Comparison of ENCODE assay signal across 8 mouse cellular contexts in genomic region chr4:115047750-115048149, GRCm38 (mm10). TPM values are rescaled to one million over a fixed set of nuclear protein-coding genes. Genes with fewer than 3 reads are reported as not detected.
A peak's percentile ranks its signal among the peaks of the same experiment; 100 is the strongest.
DNase-seq lines count a peak whose midpoint lies in the region; ATAC-seq lines count a peak whose summit lies in the region.
"Had no signal": no experiment of that assay in that cellular context is flagged by ENCODE, and none has a peak within 500 bp of the region (broad histone marks: within the 10 kb centered on the region; RNA-seq: fewer than 3 reads in every experiment).

No protein-coding gene starts in this region.

- DNase-seq in A20 (ENCODE audit: low read depth, low spot score), result peak; percentile 70
- peak; percentile 47 for DNase-seq in brain, adult 2 months (ENCODE audit: low read depth, low spot score)
- DNase-seq in layer of hippocampus, postnatal 36 days, result peak; percentile 10 to 32
- peak; percentile 59 for DNase-seq in midbrain, embryonic 14.5 days
- peak; percentile 23 for DNase-seq in testis, postnatal 14 days (ENCODE audit: low spot score)

- peak overlapping the region; percentile 52; the same call in 1 of the 2 replicates for H3K9ac ChIP-seq in heart, embryonic 11.5 days (ENCODE audit: low read depth, low read length)
- no peak overlapping the region for H3K9ac ChIP-seq in midbrain, embryonic 14.5 days (replicated peaks; ENCODE audit: low read length)

- peak overlapping the region; percentile 62 for H3K27ac ChIP-seq in heart, embryonic 11.5 days (ENCODE audit: low read depth, low read length)
- H3K27ac ChIP-seq in midbrain, embryonic 14.5 days (replicated peaks; ENCODE audit: low read depth, low read length), result no peak overlapping the region

- no peaks in the 10 kb centered on the region for H3K36me3 ChIP-seq in heart, embryonic 11.5 days (ENCODE audit: control insufficient read depth, insufficient read depth, low read length)
- no peaks in the 10 kb centered on the region for H3K36me3 ChIP-seq in midbrain, embryonic 14.5 days (ENCODE audit: control insufficient read depth, insufficient read depth, low read length)

- no peak overlapping the region for H3K4me3 ChIP-seq in heart, embryonic 11.5 days (ENCODE audit: low read depth, low read length)
- H3K4me3 ChIP-seq in midbrain, embryonic 14.5 days (replicated peaks; ENCODE audit: low read depth, low read length), result no peak overlapping the region
- H3K4me3 ChIP-seq: myocyte had no signal

- H3K4me1 ChIP-seq in heart, embryonic 11.5 days (ENCODE audit: control insufficient read depth, insufficient read depth, low read length), result peaks cover 12% of the 10 kb centered on the region
- 0 out of 2 replicates have a peak, but pooled peaks cover 3% of the 10 kb centered on the region for H3K4me1 ChIP-seq in midbrain, embryonic 14.5 days (ENCODE audit: control insufficient read depth, insufficient read depth, low read length)

- ATAC-seq in CD4-positive, CD25-positive, alpha-beta regulatory T cell, adult 4 months, result peak; percentile 78
- no peak for ATAC-seq in heart, embryonic 11.5 days (replicated peaks; ENCODE audit: insufficient number of reproducible peaks, low FRiP score, low TSS enrichment)
- ATAC-seq in midbrain, embryonic 14.5 days (ENCODE audit: low FRiP score, low TSS enrichment), result no peak

- peaks cover 15% of the 10 kb centered on the region for H3K27me3 ChIP-seq in heart, embryonic 11.5 days (ENCODE audit: control insufficient read depth, insufficient read depth, low read length)
- H3K27me3 ChIP-seq in midbrain, embryonic 14.5 days (ENCODE audit: control insufficient read depth, insufficient read depth, low read length), result peaks cover 29% of the 10 kb centered on the region

- peak overlapping the region; percentile 45 for H3K4me2 ChIP-seq in heart, embryonic 11.5 days
- H3K4me2 ChIP-seq in midbrain, embryonic 14.5 days (ENCODE audit: low read length), result no peak overlapping the region

- WGBS in heart, embryonic 11.5 days (ENCODE audit: insufficient replicate concordance), result 5% methylated on average over 5 of the region's 5 CpGs
- 6% methylated on average over 5 of the region's 5 CpGs for WGBS in midbrain, embryonic 14.5 days

- no peaks in the 10 kb centered on the region for H3K9me3 ChIP-seq in heart, embryonic 11.5 days (replicated peaks; ENCODE audit: control insufficient read depth, low read length)
- H3K9me3 ChIP-seq in midbrain, embryonic 14.5 days (ENCODE audit: control insufficient read depth, low read length), result no peaks in the 10 kb centered on the region

RNA-seq across cellular contexts. Expression of gene Tal1, which starts 8.5 kb away (rescaled TPM):
- not detected for polyA plus RNA-seq in CD4-positive, CD25-positive, alpha-beta regulatory T cell, adult 4 months (2017; shearing (Covaris generic))
- 10.1 and 14.1 TPM in 2 replicates for polyA plus RNA-seq in heart, embryonic 11.5 days (2014; fragmentation: Nextera tagmentation; extraction: Ambion mirVana)
- total RNA-seq in layer of hippocampus, postnatal 36 days (2021), result 1 to 10 TPM; 1.1 to 1.3 TPM
- 23.1 and 23.8 TPM in 2 replicates for polyA plus RNA-seq in midbrain, embryonic 14.5 days (2014; fragmentation: Nextera tagmentation; extraction: Ambion mirVana)
- polyA plus RNA-seq: myocyte had no signal

RNA-seq across cellular contexts. Expression of gene Pdzk1ip1, which starts 40.8 kb away (rescaled TPM):
- polyA plus RNA-seq in CD4-positive, CD25-positive, alpha-beta regulatory T cell, adult 4 months (2017; shearing (Covaris generic)), result 10 to 100 TPM; 25.7 to 31.9 TPM
- polyA plus RNA-seq in heart, embryonic 11.5 days (2014; fragmentation: Nextera tagmentation; extraction: Ambion mirVana), result 57.3 and 66.1 TPM in 2 replicates
- under 1 TPM in 1 of 2 experiments, not detected in 1; 0.75 TPM for total RNA-seq in layer of hippocampus, postnatal 36 days (2021)
- polyA plus RNA-seq in midbrain, embryonic 14.5 days (2014; fragmentation: Nextera tagmentation; extraction: Ambion mirVana), result 2.0 and 4.5 TPM in 2 replicates

RNA-seq across cellular contexts. Expression of gene Stil, which starts 47.8 kb away (rescaled TPM):
- polyA plus RNA-seq in CD4-positive, CD25-positive, alpha-beta regulatory T cell, adult 4 months (2017; shearing (Covaris generic)), result 1 to 10 TPM; 2.0 TPM
- polyA plus RNA-seq in heart, embryonic 11.5 days (2014; fragmentation: Nextera tagmentation; extraction: Ambion mirVana), result 15.1 and 15.3 TPM in 2 replicates
- total RNA-seq in layer of hippocampus, postnatal 36 days (2021), result under 1 TPM; 0.33 to 0.35 TPM
- 1.7 and 4.8 TPM in 2 replicates for polyA plus RNA-seq in midbrain, embryonic 14.5 days (2014; fragmentation: Nextera tagmentation; extraction: Ambion mirVana)

Comparison
In these comparisons a context has a peak if more than half of its experiments do, and no peak if none do; other contexts are left out.
1. RNA of gene Tal1, which starts 8.5 kb away (polyA plus RNA-seq): 23.1 to 23.8 TPM in midbrain, embryonic 14.5 days and 10.1 to 14.1 TPM in heart, embryonic 11.5 days; not detected in CD4-positive, CD25-positive, alpha-beta regulatory T cell, adult 4 months; every median in the first group is over 10 times any median in the second.
2. Peak in every context shown above with its lines, with median percentiles within 50 percentile points of each other: DNase-seq.